Mouse (Mus musculus) stomach, embryonic 14.5 days (tissue): ENCODE results near the gene Tex9. TPM values are rescaled to one million over a fixed set of nuclear protein-coding genes. Genes with fewer than 3 reads are reported as not detected.
A peak's percentile ranks its signal among the peaks of the same experiment; 100 is the strongest.

Source experiments
- ATAC-seq: fragments of 200-750 bp; cut with Nextera tagmentation; 2 replicates; pipeline ENCODE4 v1.8.0; 2017; ENCODE audit warnings: low read depth, moderate TSS enrichment; ENCODE audit not compliant: insufficient number of reproducible peaks, insufficient read depth, low FRiP score
- H3K27ac ChIP-seq: fragments of 300-500 bp; sonication (generic); 2 replicates; pipeline ENCODE4 v1.5.1; 2014; ENCODE audit warnings: mild to moderate bottlenecking, low read length, moderate library complexity, mixed read lengths
- H3K27me3 ChIP-seq: fragments of 300-500 bp; sonication (generic); 2 replicates; pipeline ENCODE4 v1.6.1; 2014; ENCODE audit warnings: low read length, control low read depth, mixed read lengths; ENCODE audit not compliant: control insufficient read depth, insufficient read depth
- H3K36me3 ChIP-seq: fragments of 300-500 bp; sonication (generic); 2 replicates; pipeline ENCODE4 v1.6.1; 2014; ENCODE audit warnings: mild to moderate bottlenecking, control low read depth, low read length, moderate library complexity, mixed read lengths; ENCODE audit not compliant: control insufficient read depth, insufficient read depth
- H3K4me1 ChIP-seq: fragments of 300-500 bp; sonication (generic); 2 replicates; pipeline ENCODE4 v1.6.1; 2014; ENCODE audit warnings: low read length, control low read depth, mixed read lengths; ENCODE audit not compliant: control insufficient read depth, insufficient read depth
- H3K4me2 ChIP-seq: fragments of 300-500 bp; sonication (generic); replicated peaks from 2 replicates; pipeline ENCODE4 v1.6.1; 2014; ENCODE audit warnings: low read depth, low read length, control low read depth
- H3K4me3 ChIP-seq: fragments of 300-500 bp; sonication (generic); 2 replicates; pipeline ENCODE4 v1.5.1; 2014; ENCODE audit warnings: low read depth, low read length, control low read depth
- H3K9ac ChIP-seq: fragments of 300-500 bp; sonication (generic); replicated peaks from 2 replicates; pipeline ENCODE4 v1.6.1; 2014; ENCODE audit warnings: low read depth, mild to moderate bottlenecking, control low read depth, low read length, moderate library complexity, mixed read lengths
- H3K9me3 ChIP-seq: fragments of 300-500 bp; sonication (generic); 2 replicates; pipeline ENCODE4 v1.6.1; 2016; ENCODE audit warnings: low read depth, low read length, control low read depth; ENCODE audit not compliant: control insufficient read depth
- whole genome bisulfite sequencing: fragments of 180-500 bp; shearing (Covaris S2); extraction: QIAGEN DNeasy Blood & Tissue Kit; methylation state at CpG from one replicate; pipeline ENCODE4 v1.1.7; 2014; 5-methylcytosine and 5-hydroxymethylcytosine counted together
- polyA plus RNA-seq: library from polyadenylated mRNA; unstranded; fragments of >200 nt; fragmentation: Nextera tagmentation; extraction: Ambion mirVana; gene quantifications from 2 replicates; pipeline ENCODE4 v1.2.1, GENCODE M21; 2014

The Tex9 gene
- polyA plus RNA-seq, 1 experiment from 2014 or later = 36.2 TPM

- H3K36me3 ChIP-seq = no peaks in the 10 kb centered on the region
- H3K9me3 ChIP-seq = no peaks in the 10 kb centered on the region
- H3K4me1 ChIP-seq = peaks cover 10% of the 10 kb centered on the region; the same call in 1 of the 2 replicates
- no peak for ATAC-seq
- 56% methylated on average over 8 of the region's 8 CpGs for WGBS
- H3K27me3 ChIP-seq = no peaks in the 10 kb centered on the region
- H3K4me3 ChIP-seq = no peak overlapping the region
- H3K9ac ChIP-seq = no peak overlapping the region
- H3K4me2 ChIP-seq = no peak overlapping the region
- no peak overlapping the region for H3K27ac ChIP-seq
Observed at GRCm38 (mm10) chr9:72440948-72441926, 50.8 kb downstream of the Tex9 start.

- Histone ChIP-seq H3K9ac (no peak overlapping the region), H3K9me3 (no peaks in the 10 kb centered on the region), H3K36me3 (no peaks in the 10 kb centered on the region), H3K27ac (no peak overlapping the region), H3K27me3 (no peaks in the 10 kb centered on the region), H3K4me1 (peaks cover 10% of the 10 kb centered on the region; the same call in 1 of the 2 replicates), H3K4me3 (no peak overlapping the region), H3K4me2 (no peak overlapping the region)
- WGBS = 91% methylated on average over 4 of the region's 4 CpGs
- no peak for ATAC-seq
Observed at GRCm38 (mm10) chr9:72440358-72440757, 51.7 kb downstream of the Tex9 start.

GRCm38 (mm10) chr9:72438749-72439148 is 53.3 kb downstream of the Tex9 start:
- ATAC-seq = no peak
- Histone ChIP-seq H3K9ac (peak overlapping the region; percentile 33), H3K27me3 (no peaks in the 10 kb centered on the region), H3K27ac (no peak overlapping the region), H3K9me3 (no peaks in the 10 kb centered on the region), H3K4me2 (peak overlapping the region; percentile 87), H3K4me1 (peaks cover 10% of the 10 kb centered on the region; the same call in 1 of the 2 replicates), H3K4me3 (peak overlapping the region; percentile 62), H3K36me3 (no peaks in the 10 kb centered on the region)
- WGBS = 2% methylated on average over 9 of the region's 9 CpGs

- H3K4me1 ChIP-seq = peaks cover 10% of the 10 kb centered on the region; the same call in 1 of the 2 replicates
- H3K9ac ChIP-seq = peak within 1 kb of the TSS; percentile 33
- no peaks in the 10 kb centered on the region for H3K27me3 ChIP-seq
- WGBS = 2% methylated on average over 43 of the region's 43 CpGs
- no peaks in the 10 kb centered on the region for H3K36me3 ChIP-seq
- H3K4me3 ChIP-seq = peak within 1 kb of the TSS; percentile 62
- ATAC-seq = peak; percentile 98
- peak within 1 kb of the TSS; percentile 87 for H3K4me2 ChIP-seq
- H3K9me3 ChIP-seq = no peaks in the 10 kb centered on the region
- no peak within 1 kb of the TSS for H3K27ac ChIP-seq
Observed at GRCm38 (mm10) chr9:72437822-72438701, 54.0 kb downstream of the Tex9 start, which contains the start of gene Mns1. TSS of gene Mns1 (plus strand) at chr9:72438011.

GRCm38 (mm10) chr9:72434876-72435275 is 57.1 kb downstream of the Tex9 start:
- no peak overlapping the region for H3K4me3 ChIP-seq
- no peak overlapping the region for H3K4me2 ChIP-seq
- H3K4me1 ChIP-seq = peaks cover 10% of the 10 kb centered on the region; the same call in 1 of the 2 replicates
- H3K36me3 ChIP-seq = no peaks in the 10 kb centered on the region
- no peak overlapping the region for H3K27ac ChIP-seq
- WGBS = 66% methylated on average over 9 of the region's 9 CpGs
- ATAC-seq = no peak
- no peaks in the 10 kb centered on the region for H3K27me3 ChIP-seq
- H3K9me3 ChIP-seq = no peaks in the 10 kb centered on the region
- no peak overlapping the region for H3K9ac ChIP-seq

- H3K9ac ChIP-seq = no peak overlapping the region
- ATAC-seq = no peak
- H3K4me3 ChIP-seq = no peak overlapping the region
- H3K9me3 ChIP-seq = no peaks in the 10 kb centered on the region
- no peaks in the 10 kb centered on the region for H3K4me1 ChIP-seq
- H3K27me3 ChIP-seq = no peaks in the 10 kb centered on the region
- 46% methylated on average over 4 of the region's 4 CpGs for WGBS
- H3K36me3 ChIP-seq = no peaks in the 10 kb centered on the region
- H3K27ac ChIP-seq = no peak overlapping the region
- no peak overlapping the region for H3K4me2 ChIP-seq
Observed at GRCm38 (mm10) chr9:72427861-72428260, 64.2 kb downstream of the Tex9 start.

- Histone ChIP-seq H3K4me3 (no peak overlapping the region), H3K9ac (no peak overlapping the region), H3K27me3 (no peaks in the 10 kb centered on the region), H3K4me2 (no peak overlapping the region), H3K4me1 (peaks cover 8% of the 10 kb centered on the region; the same call in 1 of the 2 replicates), H3K9me3 (no peaks in the 10 kb centered on the region), H3K27ac (no peak overlapping the region), H3K36me3 (no peaks in the 10 kb centered on the region)
- ATAC-seq = no peak
- 50% methylated on average over 11 of the region's 11 CpGs for WGBS
Observed at GRCm38 (mm10) chr9:72425300-72425850, 66.6 kb downstream of the Tex9 start.

- Histone ChIP-seq H3K9ac (no peak overlapping the region), H3K27me3 (no peaks in the 10 kb centered on the region), H3K36me3 (no peaks in the 10 kb centered on the region), H3K4me1 (peaks cover 8% of the 10 kb centered on the region; the same call in 1 of the 2 replicates), H3K4me3 (no peak overlapping the region), H3K9me3 (no peaks in the 10 kb centered on the region), H3K4me2 (no peak overlapping the region), H3K27ac (no peak overlapping the region)
- WGBS = 79% methylated on average over 2 of the region's 2 CpGs
- ATAC-seq = no peak
Observed at GRCm38 (mm10) chr9:72422753-72423152, 69.3 kb downstream of the Tex9 start.
